Mouse (Mus musculus): ENCODE data around the gene L2hgdh.

L2hgdh gene

DNA sequence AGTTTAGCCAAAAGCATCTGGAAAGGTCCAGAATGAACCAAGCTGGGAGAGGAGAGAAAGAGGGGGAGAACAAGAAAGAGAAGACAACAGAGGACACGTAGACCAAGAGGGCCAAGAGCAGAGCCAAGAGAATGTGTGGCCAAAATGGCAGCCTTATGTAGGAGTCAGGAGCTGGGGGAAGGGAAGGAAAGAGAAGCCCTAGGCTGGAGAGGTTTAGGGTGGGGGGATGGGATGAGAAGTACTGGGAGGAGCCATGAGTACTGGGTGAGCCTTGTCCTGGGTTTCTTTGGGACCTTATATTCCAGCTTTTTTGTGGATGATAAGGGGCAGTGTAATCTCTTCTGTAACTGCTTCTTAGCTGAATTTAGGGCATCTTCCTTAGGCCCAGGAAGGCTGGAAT lies 4.6 kb upstream of the L2hgdh start:
- no peak for DNase-seq

DNA sequence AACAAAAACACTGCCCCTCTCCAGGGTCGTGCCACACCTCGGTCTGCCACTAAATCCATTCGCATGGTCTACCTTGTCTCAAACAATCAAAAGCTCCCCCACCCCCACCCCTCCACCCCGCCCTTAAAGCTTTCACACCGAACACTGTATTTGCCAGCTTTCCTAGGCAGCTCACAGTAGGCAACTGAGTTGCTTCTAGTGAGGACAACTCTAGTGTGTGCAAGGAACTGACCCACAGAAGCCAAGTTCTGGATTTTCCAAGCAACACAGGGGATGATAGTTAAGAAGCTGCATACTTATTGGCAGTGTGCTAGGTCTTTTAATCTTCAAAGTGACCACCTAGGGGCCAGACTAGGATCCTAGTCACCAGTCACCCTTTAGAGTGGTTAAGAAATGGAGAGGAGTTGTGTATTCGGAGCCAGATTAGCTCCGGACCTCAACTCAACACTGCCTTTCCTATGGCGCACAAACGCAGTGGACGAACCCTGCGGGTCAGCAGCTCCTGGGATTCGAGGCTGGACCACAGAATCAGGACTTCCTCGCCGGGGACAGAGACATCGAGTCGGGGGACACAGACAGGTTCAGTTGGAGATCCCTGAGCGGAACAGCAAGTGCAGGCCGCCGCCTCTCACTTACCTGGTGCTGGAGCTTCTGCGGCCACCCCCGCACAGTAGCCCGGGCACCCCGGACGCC lies 509 bp downstream of the L2hgdh start:
- no peak for DNase-seq

DNA sequence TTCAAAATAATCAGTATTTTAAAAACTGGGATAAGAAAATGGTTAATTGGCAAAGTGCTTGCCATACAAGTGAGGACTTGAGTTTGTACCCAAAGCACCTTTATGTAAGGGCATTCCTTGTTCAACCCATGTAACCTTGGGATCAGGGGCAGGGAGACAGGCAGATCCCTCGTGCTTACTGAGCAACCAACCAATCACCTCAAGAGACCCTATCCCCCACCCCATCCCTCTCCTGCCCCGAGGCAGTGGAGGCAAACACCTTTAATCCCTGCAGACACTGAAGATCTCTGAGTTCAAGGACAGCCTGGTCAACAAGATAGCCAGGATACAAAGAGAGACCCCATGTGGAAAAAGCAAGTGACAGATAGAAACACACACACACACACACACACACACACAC lies 1.3 kb downstream of the L2hgdh start:
- DNase-seq: no peak

DNA sequence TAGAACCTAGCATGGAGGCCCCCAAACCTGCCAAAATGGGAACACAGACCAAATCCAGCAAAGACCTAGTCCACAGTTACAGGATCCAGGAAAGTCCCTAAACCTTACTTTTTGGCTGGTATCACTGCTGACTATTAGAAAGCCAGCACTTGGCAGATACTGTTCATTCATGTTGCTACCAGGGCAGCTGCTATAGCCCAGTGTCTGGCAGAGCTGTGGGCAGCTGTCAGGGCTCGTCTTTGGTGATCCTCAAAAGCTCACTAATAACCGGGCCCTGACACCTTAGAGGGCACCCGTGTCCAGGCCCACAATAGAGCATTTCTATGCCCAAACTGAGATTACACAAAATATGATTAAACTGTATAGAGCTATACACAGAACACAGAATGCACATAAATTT lies 1.8 kb downstream of the L2hgdh start:
- no peak for DNase-seq

DNA sequence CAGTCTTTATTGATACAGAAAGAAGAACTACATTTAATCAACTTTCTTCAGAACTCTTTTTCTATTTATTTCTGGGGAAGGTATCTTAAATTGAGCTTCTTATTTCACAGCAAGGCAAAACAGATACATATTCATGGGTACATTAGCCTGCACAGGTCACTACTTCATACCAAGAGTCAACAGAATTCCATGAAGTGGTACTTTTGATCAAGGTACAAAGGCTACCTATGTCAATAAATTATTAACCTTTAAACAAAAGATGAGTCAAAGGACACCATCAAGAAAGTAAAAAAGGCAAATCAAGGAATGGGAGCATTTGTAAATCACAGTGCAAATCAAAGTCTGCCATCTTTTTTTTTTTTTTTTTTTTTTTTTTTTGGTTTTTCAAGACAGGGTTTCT lies 11.0 kb downstream of the L2hgdh start:
- no peak for DNase-seq

DNA sequence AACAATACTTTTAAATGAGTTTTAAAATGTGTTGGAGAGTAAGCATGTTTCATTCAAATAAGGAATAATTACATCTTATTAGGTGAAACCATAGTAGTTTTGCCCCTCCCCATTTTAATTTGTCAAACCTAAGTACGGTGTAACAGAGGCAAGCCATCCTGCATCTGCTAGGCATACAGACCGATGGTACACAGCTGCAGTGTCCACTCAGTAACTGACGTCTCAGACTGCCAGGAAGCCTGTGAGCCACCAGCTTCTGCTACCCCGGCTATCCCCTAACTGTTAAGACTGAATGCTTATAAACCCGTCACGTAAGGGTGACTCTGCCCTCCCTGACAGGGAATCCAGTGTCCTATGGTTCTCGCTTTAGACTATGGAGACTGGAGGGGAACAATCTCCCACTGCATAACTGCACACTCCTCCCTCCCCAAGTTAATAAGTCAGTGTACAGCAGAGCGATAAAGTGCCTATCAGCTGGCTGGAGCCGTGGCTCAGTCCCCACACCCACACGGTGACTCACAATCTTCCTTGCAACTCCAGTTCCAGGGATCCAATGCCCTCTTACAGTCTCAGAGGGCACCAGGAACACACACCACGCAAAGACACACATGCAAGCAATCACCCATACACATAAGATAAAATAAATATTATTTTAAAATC lies 19.7 kb downstream of the L2hgdh start:
- peak; percentile 42 for DNase-seq

DNA sequence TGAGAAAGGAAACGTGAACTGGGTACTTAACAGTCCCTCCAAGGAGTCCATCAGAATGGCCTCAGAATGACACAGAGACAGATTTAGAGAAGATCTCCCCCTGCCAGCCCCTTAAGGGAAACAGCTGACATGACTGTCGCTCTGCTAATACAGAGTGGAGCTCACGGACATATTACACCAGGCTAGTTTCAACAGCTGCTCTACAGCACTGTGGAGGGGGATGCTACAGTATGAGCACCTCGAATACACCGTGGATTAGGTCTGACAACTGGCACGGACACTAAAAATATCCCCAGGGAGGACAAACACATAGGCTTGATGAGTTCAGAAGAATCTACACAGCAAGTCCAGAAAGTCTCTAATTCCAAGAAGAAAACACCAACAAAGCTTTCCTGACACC lies 26.3 kb downstream of the L2hgdh start:
- no peak for DNase-seq

DNA sequence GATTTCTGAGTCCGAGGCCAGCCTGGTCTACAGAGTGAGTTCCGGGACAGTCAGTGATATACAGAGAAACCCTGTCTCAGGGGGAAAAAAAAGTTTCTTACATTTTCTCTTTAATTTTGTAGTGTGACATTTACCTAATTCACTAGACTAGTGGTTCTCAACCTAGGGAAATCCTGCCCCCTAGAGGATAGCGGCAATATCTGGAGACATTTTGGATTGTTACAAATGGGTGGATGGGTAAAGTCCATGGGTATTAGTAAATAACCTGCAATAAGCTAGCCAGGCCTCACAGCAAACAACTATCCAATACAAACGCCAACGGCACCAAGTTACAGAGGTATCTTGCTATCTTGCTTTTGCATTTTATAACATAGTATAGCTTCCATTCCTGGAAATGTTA lies 27.9 kb downstream of the L2hgdh start:
- DNase-seq: peak; percentile 53

DNA sequence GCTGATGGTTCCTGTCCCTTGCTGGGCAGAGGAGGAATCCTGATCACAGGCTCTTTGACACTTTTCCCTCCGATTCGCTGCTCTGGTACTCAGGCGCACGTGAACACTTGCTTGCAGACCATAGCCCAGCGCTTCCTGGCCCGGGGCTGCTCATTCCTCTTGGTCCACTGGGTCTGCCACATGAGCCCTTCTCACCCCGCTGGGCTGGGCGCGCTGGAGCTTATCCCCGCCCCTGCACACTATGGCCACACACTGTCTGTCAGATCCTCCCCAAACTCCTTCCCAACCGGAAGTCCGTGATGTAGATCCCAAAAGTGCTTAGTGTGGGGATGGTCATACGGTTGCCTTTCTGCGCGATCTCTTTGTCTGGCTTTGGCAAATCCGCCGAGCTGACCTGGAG lies 31.2 kb downstream of the L2hgdh start:
- DNase-seq: no peak

DNA sequence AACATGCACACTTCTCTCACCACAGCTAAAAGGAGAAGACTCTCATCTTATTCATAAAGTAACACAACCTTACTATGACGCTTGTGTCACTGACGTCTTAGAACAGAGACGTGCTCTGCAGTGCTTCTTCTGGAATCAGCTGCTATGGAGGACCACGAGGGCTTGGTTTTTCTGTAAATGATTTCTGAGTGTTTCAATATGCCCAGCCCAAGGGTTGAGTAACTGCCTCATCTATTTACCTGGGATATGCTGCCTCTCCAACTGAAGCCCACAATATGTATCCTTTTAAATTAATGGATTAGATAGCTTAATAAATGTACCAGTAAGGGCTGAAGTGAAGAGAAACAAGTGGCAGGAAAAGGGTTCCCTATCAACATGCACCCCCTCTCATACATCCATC lies 34.0 kb downstream of the L2hgdh start:
- no peak for DNase-seq

DNA sequence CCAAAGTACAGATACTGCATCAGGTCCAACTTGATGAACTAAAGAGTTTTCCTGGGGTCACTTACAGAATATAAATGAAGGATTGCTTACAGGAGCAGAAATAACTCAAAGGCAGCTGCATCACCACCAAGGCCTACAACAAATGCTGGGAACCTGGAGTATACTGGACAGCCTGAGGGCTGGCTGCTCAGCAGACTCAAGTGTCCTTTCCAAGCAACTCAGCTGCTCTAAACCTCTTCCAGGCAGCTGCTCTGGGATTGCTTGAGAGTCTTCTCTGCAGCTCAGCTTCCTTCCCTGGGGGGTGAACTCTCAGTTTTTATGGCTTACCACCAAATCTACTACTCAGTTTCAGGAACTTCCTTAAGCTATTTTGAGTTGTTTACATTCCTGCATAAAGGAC lies 35.6 kb downstream of the L2hgdh start:
- DNase-seq: no peak

DNA sequence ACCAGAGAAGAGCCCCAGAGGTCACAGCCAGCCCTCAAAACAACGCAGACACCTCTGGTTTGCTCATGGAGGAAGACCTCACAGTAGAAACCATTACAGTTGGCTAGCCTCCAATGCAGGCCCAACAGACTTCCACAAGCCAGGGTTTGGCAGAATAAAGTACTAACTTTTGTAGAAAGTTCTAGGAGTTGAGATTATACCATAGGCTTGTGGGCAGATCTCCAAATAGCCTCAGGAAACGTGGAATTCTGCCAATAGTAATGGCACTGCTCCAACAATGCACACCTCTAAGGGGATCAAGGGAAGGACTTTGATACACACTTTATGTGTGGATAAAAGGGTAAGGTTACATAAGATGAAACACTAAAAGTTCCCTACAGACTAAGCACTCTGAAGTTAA lies 36.3 kb downstream of the L2hgdh start:
- no peak for DNase-seq

DNA sequence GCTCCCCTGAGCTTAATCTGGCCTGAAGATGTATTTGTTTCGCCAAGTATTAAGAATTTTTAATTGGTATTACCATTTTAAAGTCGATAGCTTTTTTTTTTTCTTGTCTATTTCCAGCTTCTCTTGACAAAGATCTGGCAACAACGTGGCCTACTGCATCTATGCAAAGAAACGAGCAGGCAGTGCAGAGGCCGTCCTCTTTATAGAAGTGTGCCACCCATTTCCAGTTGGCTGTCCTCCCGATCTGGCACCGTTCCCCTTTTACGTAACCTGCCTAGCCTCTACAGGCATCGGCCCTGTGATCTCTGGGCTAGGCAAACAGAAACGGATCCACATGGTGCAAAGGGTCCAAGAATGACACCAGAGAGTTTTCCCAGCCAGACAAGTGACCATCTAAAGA lies 41.1 kb downstream of the L2hgdh start:
- peak; percentile 73 for DNase-seq

DNA sequence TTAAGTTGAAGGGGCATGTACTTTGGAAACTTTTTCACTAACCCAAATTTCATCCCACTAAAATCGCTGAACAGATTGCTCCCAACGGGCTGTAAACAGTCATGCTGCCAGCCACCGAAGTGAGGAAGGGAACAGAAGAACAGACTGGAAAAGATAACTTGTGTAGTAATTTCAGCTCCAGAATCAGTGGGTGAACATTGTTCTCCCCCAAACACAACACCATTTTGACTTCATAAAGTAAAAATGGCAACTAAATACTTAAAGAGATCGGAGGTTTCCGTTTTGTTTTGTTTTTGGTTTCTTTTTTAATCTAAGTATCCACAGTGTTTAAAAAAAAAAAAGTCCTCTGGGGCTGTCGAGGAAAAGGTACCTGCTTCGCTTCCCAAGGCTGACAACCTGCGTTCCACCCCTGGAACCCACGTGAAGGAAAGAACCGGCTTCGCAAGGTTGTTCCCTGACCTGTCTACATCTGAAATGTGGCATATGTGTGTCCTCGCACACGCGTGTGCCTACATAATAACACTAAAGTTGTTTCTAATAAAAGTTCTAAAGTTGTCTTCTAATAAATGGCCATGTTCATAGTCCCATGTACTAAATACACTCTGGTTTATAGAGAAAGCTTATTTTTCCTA lies 41.8 kb downstream of the L2hgdh start:
- DNase-seq: no peak

DNA sequence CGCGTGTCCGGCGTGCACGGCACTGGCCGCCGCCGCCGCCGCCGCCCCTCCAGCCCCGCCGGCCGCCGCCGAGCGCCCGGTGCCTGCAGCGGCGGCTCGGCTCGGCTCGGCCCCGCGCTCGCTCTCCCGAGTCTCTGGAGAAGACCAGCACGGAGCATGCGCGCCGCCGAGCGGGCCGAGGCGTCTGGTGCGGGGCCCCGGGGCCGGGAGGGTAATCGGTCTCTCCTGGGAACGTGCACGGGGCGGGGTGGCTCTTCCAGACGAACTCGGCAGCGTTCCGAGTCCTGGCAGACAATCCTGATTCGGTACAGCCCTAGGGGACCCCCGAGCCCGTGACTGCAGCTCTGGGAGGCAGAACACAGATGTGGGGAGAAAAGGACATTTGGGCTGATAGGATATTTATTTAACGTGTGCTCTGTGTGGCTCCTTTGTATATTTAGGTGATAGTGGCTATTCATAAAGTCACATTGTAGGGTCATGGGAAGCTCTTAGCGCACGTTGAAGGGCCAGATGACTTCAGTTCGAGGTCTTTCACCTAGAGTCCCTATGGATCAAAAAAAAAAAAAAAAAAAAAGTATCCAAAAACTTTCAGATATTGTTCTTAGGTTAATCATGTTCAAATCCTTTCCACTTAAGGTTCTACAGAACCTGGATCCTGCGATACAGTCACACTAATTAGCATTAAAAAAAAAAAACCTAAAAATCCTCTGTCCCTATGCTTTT lies 42.4 kb downstream of the L2hgdh start:
- peak; percentile 94 for DNase-seq

DNA sequence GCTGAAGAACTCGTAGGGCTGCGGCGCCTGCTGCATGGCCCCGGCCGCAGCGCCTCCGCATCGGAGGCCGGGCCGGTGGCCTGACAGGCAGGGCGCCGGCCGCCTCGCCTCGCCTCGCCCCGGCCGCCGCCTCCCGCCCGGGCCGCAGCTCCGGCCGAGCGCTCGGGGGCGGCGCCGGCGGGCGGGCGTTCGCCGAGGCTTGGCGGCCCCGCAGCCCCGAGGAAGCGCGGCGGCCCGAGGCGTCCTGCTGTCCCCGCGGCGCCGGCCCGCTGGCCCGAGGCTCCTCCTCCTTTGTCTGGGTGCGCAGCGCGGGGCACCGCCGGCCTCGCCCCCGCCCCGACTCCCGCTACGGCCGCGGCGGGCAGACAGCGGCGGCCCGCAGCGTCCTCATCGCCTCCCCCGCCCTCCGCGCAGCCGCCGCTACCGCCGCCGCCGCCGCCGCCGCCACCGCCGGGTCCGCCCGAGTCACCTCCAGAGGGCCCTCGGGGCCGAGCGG lies 43.1 kb downstream of the L2hgdh start, which contains the start of gene Sos2:
TSS of gene Sos2 (minus strand) at position 287 of the 496 bp plus-strand sequence.
- peak; percentile 80 for DNase-seq

DNA sequence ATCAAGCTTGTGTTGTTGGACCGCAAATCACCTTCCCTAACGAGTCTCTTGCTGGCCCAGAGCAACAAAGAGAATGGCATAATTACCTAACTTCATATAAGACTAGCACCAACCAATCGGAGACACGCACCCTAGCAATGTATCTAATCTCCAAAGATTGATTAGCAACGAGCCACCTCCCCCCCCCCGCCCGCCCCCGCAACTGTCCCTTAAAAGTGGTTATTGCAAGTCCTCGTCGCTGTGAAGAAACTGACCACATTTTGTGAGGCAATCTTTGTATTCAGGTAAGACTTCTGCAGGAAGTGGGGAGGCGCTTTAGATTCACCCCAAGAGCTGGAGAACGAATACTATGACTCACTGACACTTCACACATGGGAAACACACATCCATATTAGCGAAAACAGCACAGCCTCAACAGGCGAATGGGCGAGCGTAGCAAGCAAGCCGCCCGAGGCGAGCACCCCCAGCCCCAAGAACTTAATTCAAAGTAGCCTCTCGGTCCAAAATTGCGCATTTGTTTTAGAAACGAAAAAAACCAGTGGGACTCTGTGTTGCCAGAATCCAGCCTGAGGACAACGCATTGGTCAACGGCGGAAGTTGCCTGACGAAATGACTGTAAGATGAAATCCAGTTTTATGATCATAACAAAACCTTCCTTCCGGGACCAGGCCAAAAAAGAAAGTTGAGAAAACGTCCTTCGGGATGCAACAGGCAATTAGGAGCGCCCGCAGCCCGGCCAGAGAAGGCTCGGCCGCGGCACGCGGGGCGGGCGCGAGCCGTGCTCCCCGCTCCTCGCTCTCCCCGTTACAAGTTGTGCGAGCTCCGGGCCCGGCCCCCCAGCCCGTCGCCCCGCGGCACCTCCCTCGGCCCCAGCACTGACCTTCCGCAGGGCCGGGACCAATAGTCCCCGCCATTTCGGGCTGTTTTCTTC lies 43.8 kb downstream of the L2hgdh start:
- peak; percentile 62 for DNase-seq

DNA sequence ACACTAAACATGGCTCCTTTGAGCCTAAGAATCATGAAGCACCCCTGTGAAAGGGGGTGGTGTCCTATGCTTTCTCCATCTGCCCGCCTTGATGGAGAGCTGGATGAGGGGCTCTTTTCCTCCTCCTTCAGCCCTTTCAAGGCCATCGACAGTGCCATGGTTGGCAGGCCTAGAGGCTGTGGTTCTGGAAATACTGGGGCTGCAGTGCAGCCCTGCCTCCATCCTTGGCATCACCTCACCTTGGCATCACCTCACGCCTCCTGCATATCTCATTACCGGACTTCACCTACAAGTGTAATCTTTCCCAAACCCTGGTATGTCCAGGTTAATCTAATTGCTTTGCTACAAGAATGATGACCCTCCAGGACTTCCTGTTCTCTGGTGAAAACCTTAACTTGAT lies 48.5 kb downstream of the L2hgdh start:
- DNase-seq: no peak

DNA sequence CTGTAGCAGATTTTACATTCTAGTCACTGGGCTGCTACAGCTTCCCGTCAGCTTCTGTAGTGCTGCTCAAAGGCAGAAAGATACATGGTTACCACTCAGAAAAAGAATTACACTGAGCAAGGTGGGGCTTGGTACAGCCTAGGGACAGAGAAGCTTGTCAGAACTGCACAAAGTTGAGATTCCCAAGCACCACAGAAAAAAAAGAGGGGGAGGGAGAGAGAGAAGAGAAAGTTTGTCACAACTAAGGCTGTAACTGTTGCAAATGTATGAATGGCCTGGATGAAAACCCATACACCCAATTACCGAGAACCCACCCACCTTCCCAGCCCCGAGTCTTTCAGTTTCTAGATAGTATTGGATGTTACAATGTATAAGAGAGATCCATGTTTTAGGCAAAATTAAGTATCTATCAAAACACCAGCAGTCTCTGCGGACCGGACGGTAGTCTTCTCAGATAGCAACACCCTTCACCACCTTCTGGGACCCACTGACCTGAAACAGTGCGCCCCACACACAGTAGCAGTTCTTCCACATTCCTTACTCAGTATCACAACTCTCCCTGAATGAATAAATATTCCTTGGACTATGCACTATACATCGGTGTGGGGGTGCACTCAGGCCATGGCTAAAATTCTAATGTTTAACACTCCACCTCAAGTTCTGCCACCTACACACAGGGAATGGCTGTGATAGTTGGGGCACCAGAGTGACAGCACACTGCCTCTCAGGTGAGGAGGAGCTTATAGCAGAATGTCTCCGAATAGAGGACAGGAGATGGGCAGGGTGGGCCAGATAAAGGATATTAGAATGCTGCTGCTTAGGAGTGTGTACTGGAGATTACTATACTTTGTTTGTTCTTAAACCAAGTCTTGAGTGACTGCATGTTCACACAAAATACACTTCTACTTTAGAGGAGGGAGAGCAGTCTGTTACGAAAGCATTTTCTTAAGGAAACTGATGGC lies 49.8 kb downstream of the L2hgdh start:
- DNase-seq: no peak

DNA sequence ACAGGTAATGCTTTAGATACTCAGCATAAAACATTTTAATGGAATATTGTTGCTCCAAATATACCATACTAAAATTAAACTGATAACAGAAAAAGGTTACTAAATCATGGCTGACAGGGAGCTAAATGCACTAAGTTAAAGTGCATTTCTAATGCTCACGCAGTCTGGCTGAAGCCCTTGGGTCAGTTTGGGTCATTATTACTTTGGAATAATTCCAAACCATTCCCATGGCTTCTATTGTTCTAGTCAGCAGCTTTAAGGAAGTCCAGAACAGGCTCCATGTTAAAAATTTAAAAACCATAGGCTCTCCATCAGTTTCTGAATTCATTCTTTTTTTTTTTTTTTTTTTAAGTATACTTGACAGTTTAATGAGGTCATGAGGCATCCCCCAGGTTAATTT lies 50.5 kb downstream of the L2hgdh start:
- no peak for DNase-seq

DNA sequence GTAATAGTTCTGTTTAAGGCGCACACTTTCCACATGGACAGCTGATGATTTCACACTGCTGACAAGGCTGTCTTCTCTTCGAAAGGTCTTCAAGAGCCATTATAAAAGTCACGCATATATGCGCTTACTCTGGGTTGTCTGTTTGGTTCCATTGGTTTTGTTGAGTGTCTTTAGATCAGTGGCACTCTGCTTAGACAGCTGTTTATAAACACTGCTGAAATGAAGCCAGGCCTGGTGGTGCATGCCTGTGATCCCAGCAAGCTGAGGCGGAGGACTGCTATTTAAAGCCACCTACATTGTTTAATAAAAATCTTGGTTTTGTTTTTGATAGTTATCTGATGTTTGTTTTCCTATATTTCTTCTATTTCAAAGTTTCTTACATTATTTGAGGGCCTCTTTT lies 58.0 kb downstream of the L2hgdh start:
- DNase-seq: no peak

Measured in liver (tissue).